14 mouse cellular contexts compared by ENCODE assay signal in the genomic region with DNA sequence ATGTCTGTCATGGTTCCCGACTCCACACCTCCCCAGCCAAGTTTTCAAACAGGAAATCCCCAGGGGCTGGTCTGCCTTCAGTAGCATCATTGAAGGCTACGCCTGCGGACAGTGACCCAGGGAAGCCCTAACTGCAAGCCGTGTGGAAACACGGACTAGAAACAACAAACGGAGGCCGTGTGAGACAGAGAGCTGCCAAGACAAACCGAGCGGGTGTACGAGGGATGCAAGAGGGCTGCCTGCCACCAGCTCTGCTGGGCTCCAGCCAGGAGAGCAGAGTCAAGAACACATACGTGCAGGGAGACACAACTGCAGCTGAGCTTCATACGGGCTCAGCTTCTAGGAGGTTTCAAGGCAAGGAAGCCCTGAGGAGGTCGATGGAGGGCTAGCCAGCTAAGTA. TPM values are rescaled to one million over a fixed set of nuclear protein-coding genes. Genes with fewer than 3 reads are reported as not detected.
A peak's percentile ranks its signal among the peaks of the same experiment; 100 is the strongest.
DNase-seq lines count a peak whose midpoint lies in the region; ATAC-seq and TF ChIP-seq lines count a peak whose summit lies in the region.
"Had no signal": no experiment of that assay in that cellular context is flagged by ENCODE, and none has a peak within 500 bp of the region (broad histone marks: within the 10 kb centered on the region; RNA-seq: fewer than 3 reads in every experiment).

No protein-coding gene starts in this region.

- TF ChIP-seq CTCF in gastrocnemius, adult 2 months (IDR thresholded peaks at IDR 0.05), result no peak
- no peak for TF ChIP-seq CTCF in liver, adult 2 months (IDR thresholded peaks at IDR 0.05; ENCODE audit: low read depth, low read length)

- H3K4me1 ChIP-seq in liver, adult 2 months (ENCODE audit: control insufficient read depth, insufficient read depth, low read length), result peaks cover 2% of the 10 kb centered on the region
- H3K4me1 ChIP-seq: embryonic facial prominence, embryonic 13.5 days; hindbrain, embryonic 13.5 days; neural tube, embryonic 12.5 days had no signal

- intact Hi-C loops in gastrocnemius, adult 2 months (cut with DNase I), result no loop called here
- intact Hi-C loops in heart, postnatal 36 days (cut with DNase I), result no loop called here

- no peaks in the 10 kb centered on the region for H3K27me3 ChIP-seq in liver, adult 2 months (ENCODE audit: control insufficient read depth, insufficient read depth, low read length)
- H3K27me3 ChIP-seq: embryonic facial prominence, embryonic 13.5 days; hindbrain, embryonic 13.5 days; neural tube, embryonic 12.5 days had no signal

- no peak for TF ChIP-seq POLR2A in liver, adult 2 months (IDR thresholded peaks at IDR 0.05; ENCODE audit: extremely low read depth, insufficient read depth, low read length)

- H3K9ac ChIP-seq in liver, adult 2 months (ENCODE audit: low read depth, low read length), result no peak overlapping the region
- H3K9ac ChIP-seq: embryonic facial prominence, embryonic 13.5 days; hindbrain, embryonic 13.5 days; neural tube, embryonic 12.5 days had no signal

- H3K36me3 ChIP-seq in liver, adult 2 months (ENCODE audit: control insufficient read depth, insufficient read depth, low read length), result no peaks in the 10 kb centered on the region
- H3K36me3 ChIP-seq: embryonic facial prominence, embryonic 13.5 days; hindbrain, embryonic 13.5 days; neural tube, embryonic 12.5 days had no signal

- H3K4me3 ChIP-seq in gastrocnemius, adult 2 months, result no peak overlapping the region
- H3K4me3 ChIP-seq in liver, adult 2 months (ENCODE audit: insufficient read depth, low read depth, low read length), result no peak overlapping the region
- H3K4me3 ChIP-seq: embryonic facial prominence, embryonic 13.5 days; hindbrain, embryonic 13.5 days; neural tube, embryonic 12.5 days had no signal

- ATAC-seq in CD4-positive, CD25-positive, alpha-beta regulatory T cell, adult 4 months, result no peak

- H3K27ac ChIP-seq in gastrocnemius, adult 2 months, result no peak overlapping the region
- H3K27ac ChIP-seq in liver, adult 2 months (replicated peaks; ENCODE audit: insufficient read depth, low read depth, low read length), result no peak overlapping the region
- H3K27ac ChIP-seq: embryonic facial prominence, embryonic 13.5 days; hindbrain, embryonic 13.5 days; neural tube, embryonic 12.5 days had no signal

- 13% methylated on average over 13 of the region's 13 CpGs for WGBS in liver, adult 2 months

- DNase-seq in gastrocnemius, postnatal 25 days, result peak; percentile 21
- no peak for DNase-seq in gastrocnemius, adult 2 months
- DNase-seq in liver, adult 2 months (ENCODE audit: extremely low read depth, low read depth, low spot score), result peak; percentile 83
- DNase-seq in liver (no peak), adipocyte (ENCODE audit: low spot score) (peak; percentile 57)
- peak; percentile 45 to 46 for DNase-seq in heart, postnatal 36 days
- DNase-seq in retina, embryonic 14.5 days (ENCODE audit: low spot score), result no peak

- H3K79me2 ChIP-seq in liver, adult 2 months (ENCODE audit: control insufficient read depth, insufficient read depth, low read length), result no peaks in the 10 kb centered on the region

RNA-seq across cellular contexts. Expression of a gene that starts 8.5 kb away (rescaled TPM):
- 1 to 10 TPM; 9.7 to 9.9 TPM for total RNA-seq in gastrocnemius, postnatal 25 days (2021)
- total RNA-seq in gastrocnemius, adult 2 months (2021), result 10 to 100 TPM; 11.3 to 11.4 TPM
- 5.9 and 8.0 TPM in 2 replicates for total RNA-seq in liver, adult 2 months (2014; rRNA removed)
- polyA plus RNA-seq in liver, adult 2 months (2012; rRNA removed), result 15.4 and 17.8 TPM in 2 replicates
- total RNA-seq in heart, postnatal 36 days (2021), result 10 to 100 TPM; 13.1 to 14.1 TPM
- 10 to 100 TPM; 44.2 to 57.4 TPM for polyA plus RNA-seq in CD4-positive, CD25-positive, alpha-beta regulatory T cell, adult 4 months (2017; shearing (Covaris generic))

RNA-seq across cellular contexts. Expression of a gene that starts 17.0 kb away (rescaled TPM):
- total RNA-seq in gastrocnemius, postnatal 25 days (2021), result under 1 TPM in 1 of 2 experiments, not detected in 1; 0.08 TPM
- total RNA-seq in gastrocnemius, adult 2 months (2021), result under 1 TPM in 1 of 2 experiments, not detected in 1; 0.03 TPM
- total RNA-seq in liver, adult 2 months (2014; rRNA removed), result under 0.01 TPM in 1 of 2 replicates, not detected in the other
- polyA plus RNA-seq in liver, adult 2 months (2012; rRNA removed), result 0.02 TPM in 1 of 2 replicates, not detected in the other
- total RNA-seq in heart, postnatal 36 days (2021), result not detected
- under 1 TPM; 0.27 to 0.39 TPM for polyA plus RNA-seq in CD4-positive, CD25-positive, alpha-beta regulatory T cell, adult 4 months (2017; shearing (Covaris generic))
- polyA plus RNA-seq: limb, embryonic 11.5 days had no signal

RNA-seq across cellular contexts. Expression of a gene that starts 24.5 kb away (rescaled TPM):
- total RNA-seq in gastrocnemius, postnatal 25 days (2021), result 10 to 100 TPM; 15.2 to 17.5 TPM
- 10 to 100 TPM; 20.9 to 24.7 TPM for total RNA-seq in gastrocnemius, adult 2 months (2021)
- 2.7 and 4.2 TPM in 2 replicates for total RNA-seq in liver, adult 2 months (2014; rRNA removed)
- 9.3 and 14.0 TPM in 2 replicates for polyA plus RNA-seq in liver, adult 2 months (2012; rRNA removed)
- 10 to 100 TPM; 29.5 to 35.4 TPM for total RNA-seq in heart, postnatal 36 days (2021)
- polyA plus RNA-seq in CD4-positive, CD25-positive, alpha-beta regulatory T cell, adult 4 months (2017; shearing (Covaris generic)), result 10 to 100 TPM; 35.6 to 36.1 TPM

RNA-seq across cellular contexts. Expression of a gene that starts 39.2 kb away (rescaled TPM):
- not detected for total RNA-seq in gastrocnemius, postnatal 25 days (2021)
- total RNA-seq in gastrocnemius, adult 2 months (2021), result not detected
- total RNA-seq in liver, adult 2 months (2014; rRNA removed), result not detected in 2 replicates
- polyA plus RNA-seq in liver, adult 2 months (2012; rRNA removed), result not detected in 2 replicates
- not detected for total RNA-seq in heart, postnatal 36 days (2021)
- not detected for polyA plus RNA-seq in CD4-positive, CD25-positive, alpha-beta regulatory T cell, adult 4 months (2017; shearing (Covaris generic))
- polyA plus RNA-seq: embryonic facial prominence, embryonic 13.5 days; frontal cortex, adult 2 months; hindbrain, embryonic 13.5 days; neural tube, embryonic 12.5 days; stomach, embryonic 16.5 days had no signal

RNA-seq across cellular contexts. Expression of a gene that starts 39.5 kb away (rescaled TPM):
- total RNA-seq in gastrocnemius, postnatal 25 days (2021), result 100 to 1,000 TPM; 129 to 130 TPM
- total RNA-seq in gastrocnemius, adult 2 months (2021), result 100 to 1,000 TPM; 118 to 148 TPM
- 87.2 and 134 TPM in 2 replicates for total RNA-seq in liver, adult 2 months (2014; rRNA removed)
- 332 and 431 TPM in 2 replicates for polyA plus RNA-seq in liver, adult 2 months (2012; rRNA removed)
- 100 to 1,000 TPM; 245 to 248 TPM for total RNA-seq in heart, postnatal 36 days (2021)
- polyA plus RNA-seq in CD4-positive, CD25-positive, alpha-beta regulatory T cell, adult 4 months (2017; shearing (Covaris generic)), result 10 to 100 TPM; 36.8 to 66.7 TPM

Comparison
In these comparisons a context has a peak if more than half of its experiments do, and no peak if none do; other contexts are left out.
1. DNase-seq: peak in gastrocnemius, postnatal 25 days (single experiment), liver, adult 2 months (single experiment), adipocyte (single experiment) and heart, postnatal 36 days (2 of 2); none in gastrocnemius, adult 2 months (single experiment), liver (single experiment) and retina, embryonic 14.5 days (single experiment).